12 mouse cellular contexts compared by ENCODE assay signal in the genomic region with DNA sequence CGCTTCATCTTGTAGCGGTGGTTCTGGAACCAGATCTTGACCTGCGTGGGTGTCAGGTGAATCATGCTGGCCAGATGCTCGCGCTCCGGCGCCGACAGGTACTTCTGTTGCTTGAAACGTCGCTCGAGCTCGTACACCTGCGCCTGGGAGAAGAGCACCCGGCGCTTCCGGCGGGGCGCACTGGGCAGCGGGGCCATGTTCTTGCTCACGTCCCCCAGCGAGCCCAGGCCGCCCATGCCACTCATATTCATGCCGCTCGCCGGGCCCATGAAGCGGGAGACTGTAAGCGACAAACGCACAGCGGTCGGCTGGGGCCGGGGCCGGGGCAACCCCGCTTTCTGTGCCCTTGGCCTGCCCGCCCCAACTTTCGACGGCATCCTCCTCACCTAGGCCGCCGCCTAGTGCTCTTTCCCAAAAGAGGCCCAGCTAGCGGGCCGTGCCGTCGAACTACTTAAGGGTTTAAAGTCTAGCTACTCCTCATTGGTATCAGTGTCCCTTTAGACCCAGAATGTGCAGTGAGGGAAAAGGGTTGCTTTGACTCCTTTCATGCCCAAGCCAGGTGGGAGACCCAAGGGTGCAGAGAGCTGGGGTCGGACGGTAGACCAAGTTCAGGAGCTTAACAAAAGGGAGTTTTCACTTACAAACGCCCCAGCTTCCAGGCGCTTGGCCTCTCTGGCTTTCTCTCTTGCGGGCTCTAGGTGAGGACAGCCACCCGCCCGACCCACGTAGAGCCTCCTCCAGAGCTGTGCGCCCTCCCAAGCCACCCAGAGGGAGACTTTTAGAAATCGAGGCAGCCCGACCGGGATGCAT. TPM values are rescaled to one million over a fixed set of nuclear protein-coding genes. Genes with fewer than 3 reads are reported as not detected.
DNase-seq lines count a peak whose midpoint lies in the region; ATAC-seq and TF ChIP-seq lines count a peak whose summit lies in the region.
"Had no signal": no experiment of that assay in that cellular context is flagged by ENCODE, and none has a peak within 500 bp of the region (broad histone marks: within the 10 kb centered on the region; RNA-seq: fewer than 3 reads in every experiment).

No protein-coding gene starts in this region.

- H3K79me2 ChIP-seq in heart, adult 2 months (replicated peaks; ENCODE audit: control insufficient read depth, insufficient read depth, low read length), result no peaks in the 10 kb centered on the region

- no peak for TF ChIP-seq EP300 in heart, adult 2 months (IDR thresholded peaks at IDR 0.05; ENCODE audit: insufficient read depth, low read depth, low read length)
- no peak for TF ChIP-seq EP300 in stomach, postnatal 0 days (optimal IDR thresholded peaks at IDR 0.05)

- no peaks in the 10 kb centered on the region for H3K9me3 ChIP-seq in heart, embryonic 12.5 days (replicated peaks)
- no peaks in the 10 kb centered on the region for H3K9me3 ChIP-seq in limb, embryonic 12.5 days
- H3K9me3 ChIP-seq in stomach, postnatal 0 days (ENCODE audit: control insufficient read depth, low read length), result no peaks in the 10 kb centered on the region
- H3K9me3 ChIP-seq: liver, embryonic 15.5 days had no signal

- WGBS in heart, embryonic 12.5 days, result 1% methylated on average over 54 of the region's 54 CpGs
- WGBS in heart, adult 2 months, result 2% methylated on average over 54 of the region's 54 CpGs
- WGBS in limb, embryonic 12.5 days, result under 1% methylated on average over 54 of the region's 54 CpGs
- 3% methylated on average over 54 of the region's 54 CpGs for WGBS in stomach, postnatal 0 days

- no peaks in the 10 kb centered on the region for H3K36me3 ChIP-seq in heart, embryonic 12.5 days
- H3K36me3 ChIP-seq in heart, adult 2 months (ENCODE audit: control insufficient read depth, insufficient read depth, low read length), result no peaks in the 10 kb centered on the region
- no peaks in the 10 kb centered on the region for H3K36me3 ChIP-seq in limb, embryonic 12.5 days
- H3K36me3 ChIP-seq in stomach, postnatal 0 days (ENCODE audit: control insufficient read depth, insufficient read depth, low read length), result no peaks in the 10 kb centered on the region
- H3K36me3 ChIP-seq: liver, embryonic 15.5 days had no signal

- no peak for TF ChIP-seq CTCF in heart, adult 2 months (IDR thresholded peaks at IDR 0.05)
- no peak for TF ChIP-seq CTCF in stomach, postnatal 0 days (IDR thresholded peaks at IDR 0.05; ENCODE audit: low read depth)

- no peak for ATAC-seq in heart, embryonic 12.5 days (ENCODE audit: insufficient number of reproducible peaks, low FRiP score)
- no peak for ATAC-seq in limb, embryonic 12.5 days (ENCODE audit: insufficient number of reproducible peaks, insufficient read depth, low FRiP score, low TSS enrichment, low read depth)
- ATAC-seq in stomach, postnatal 0 days (ENCODE audit: low FRiP score, low TSS enrichment), result no peak
- no peak for ATAC-seq in CD4-positive, CD25-positive, alpha-beta regulatory T cell, adult 4 months

- intact Hi-C loops in heart, adult 2 months (cut with DNase I), result no loop called here

- TF ChIP-seq POLR2A in heart, adult 2 months (IDR thresholded peaks at IDR 0.05; ENCODE audit: insufficient read depth, low read depth, low read length), result no peak

- peaks cover 33% of the 10 kb centered on the region for H3K4me1 ChIP-seq in heart, embryonic 12.5 days (replicated peaks)
- no peaks in the 10 kb centered on the region for H3K4me1 ChIP-seq in heart, adult 2 months (ENCODE audit: control insufficient read depth, insufficient read depth, low read length)
- H3K4me1 ChIP-seq in limb, embryonic 12.5 days (replicated peaks), result peaks cover 22% of the 10 kb centered on the region
- 0 out of 2 replicates have a peak, but pooled peaks cover 3% of the 10 kb centered on the region for H3K4me1 ChIP-seq in stomach, postnatal 0 days (replicated peaks; ENCODE audit: control insufficient read depth, insufficient read depth)
- H3K4me1 ChIP-seq: liver, embryonic 15.5 days had no signal

- H3K27ac ChIP-seq in heart, embryonic 12.5 days (ENCODE audit: poor library complexity, severe bottlenecking), result no peak overlapping the region
- H3K27ac ChIP-seq in heart, adult 2 months, result no peak overlapping the region
- H3K27ac ChIP-seq in limb, embryonic 12.5 days, result no peak overlapping the region
- no peak overlapping the region for H3K27ac ChIP-seq in stomach, postnatal 0 days (replicated peaks)
- H3K27ac ChIP-seq: liver, embryonic 15.5 days had no signal

- peaks cover 91% of the 10 kb centered on the region for H3K27me3 ChIP-seq in heart, embryonic 12.5 days (replicated peaks)
- H3K27me3 ChIP-seq in heart, adult 2 months (ENCODE audit: control insufficient read depth, insufficient read depth, low read length), result peaks cover 44% of the 10 kb centered on the region
- H3K27me3 ChIP-seq in limb, embryonic 12.5 days, result peaks cover 96% of the 10 kb centered on the region
- peaks cover 22% of the 10 kb centered on the region for H3K27me3 ChIP-seq in stomach, postnatal 0 days (ENCODE audit: control insufficient read depth, insufficient read depth, low read length)

- DNase-seq in heart, adult 2 months, result no peak
- DNase-seq in retina, embryonic 14.5 days (ENCODE audit: low spot score), result peak; percentile 34
- DNase-seq in retina, postnatal 1 day, result no peak
- no peak for DNase-seq in stomach, postnatal 0 days (ENCODE audit: low spot score)
- no peak for DNase-seq in urinary bladder, postnatal 36 days (ENCODE audit: low spot score in 2 of 2)
- DNase-seq: cerebellum, adult 9-10 months; gastrocnemius, postnatal 10 days had no signal

- peak overlapping the region; percentile 69 for H3K4me2 ChIP-seq in heart, embryonic 12.5 days
- H3K4me2 ChIP-seq in limb, embryonic 12.5 days, result peak overlapping the region; percentile 40
- H3K4me2 ChIP-seq in stomach, postnatal 0 days (replicated peaks; ENCODE audit: low read depth), result 0 out of 2 replicates have a peak overlapping the region, but pooled peaks have one; percentile 8

- H3K4me3 ChIP-seq in heart, embryonic 12.5 days, result peak overlapping the region; percentile 42; the same call in 1 of the 2 replicates
- no peak overlapping the region for H3K4me3 ChIP-seq in heart, adult 2 months
- peak overlapping the region; percentile 31 for H3K4me3 ChIP-seq in limb, embryonic 12.5 days (replicated peaks)
- no peak overlapping the region for H3K4me3 ChIP-seq in stomach, postnatal 0 days (ENCODE audit: low read depth, low read length)

- no peak overlapping the region for H3K9ac ChIP-seq in heart, embryonic 12.5 days
- H3K9ac ChIP-seq in heart, adult 2 months (ENCODE audit: low read depth, low read length), result no peak overlapping the region
- no peak overlapping the region for H3K9ac ChIP-seq in limb, embryonic 12.5 days (replicated peaks)
- no peak overlapping the region for H3K9ac ChIP-seq in stomach, postnatal 0 days (ENCODE audit: low read length)
- H3K9ac ChIP-seq: liver, embryonic 15.5 days had no signal

RNA-seq across cellular contexts. Expression of a gene that starts 3.0 kb away (rescaled TPM):
- polyA plus RNA-seq in heart, embryonic 12.5 days (2016; fragmentation: Nextera tagmentation; extraction: Ambion mirVana), result 0.11 and 1.3 TPM in 2 replicates
- total RNA-seq in heart, adult 2 months (2021), result not detected
- polyA plus RNA-seq in heart, adult 2 months (2012; rRNA removed), result 0.68 TPM in 1 of 2 replicates, not detected in the other
- not detected in 2 replicates for polyA plus RNA-seq in limb, embryonic 12.5 days (2016; fragmentation: Nextera tagmentation; extraction: Ambion mirVana)
- polyA plus RNA-seq in stomach, postnatal 0 days (2015; fragmentation: Nextera tagmentation; extraction: Ambion mirVana), result not detected in 2 replicates
- not detected for polyA plus RNA-seq in CD4-positive, CD25-positive, alpha-beta regulatory T cell, adult 4 months (2017; shearing (Covaris generic))
- total RNA-seq: gastrocnemius, postnatal 10 days had no signal
- polyA plus RNA-seq: liver, embryonic 15.5 days; testis, adult 2 months had no signal

Comparison
In these comparisons a context has a peak if more than half of its experiments do, and no peak if none do; other contexts are left out.
1. H3K4me3 ChIP-seq: peak in heart, embryonic 12.5 days (single experiment) and limb, embryonic 12.5 days (single experiment); none in heart, adult 2 months (single experiment) and stomach, postnatal 0 days (single experiment).
2. H3K4me2 ChIP-seq: peak in every context shown above with its lines; median percentile 69 in heart, embryonic 12.5 days; 40 in limb, embryonic 12.5 days; 8 in stomach, postnatal 0 days.